Mouse (Mus musculus) cortical plate, adult 2 months (tissue): ENCODE results near the gene Prss38. TPM values are rescaled to one million over a fixed set of nuclear protein-coding genes. Genes with fewer than 3 reads are reported as not detected.

Experiments
- H3K27ac ChIP-seq: fragments of 200-500 bp; 2 replicates; pipeline ENCODE4 v1.5.1; 2012; ENCODE audit warnings: low read length, control low read depth, inconsistent platforms; ENCODE audit not compliant: insufficient read depth
- H3K4me1 ChIP-seq: fragments of 200-500 bp; 2 replicates; pipeline ENCODE4 v1.6.1; 2011; ENCODE audit warnings: low read length; ENCODE audit not compliant: control insufficient read depth, insufficient read depth
- H3K4me3 ChIP-seq: fragments of 200-500 bp; 2 replicates; pipeline ENCODE4 v1.5.1; 2011; ENCODE audit warnings: mild to moderate bottlenecking, low read length, control low read depth; ENCODE audit not compliant: insufficient read depth
- CTCF ChIP-seq: fragments of 200-500 bp; IDR thresholded peaks from 2 replicates; pipeline ENCODE4 v1.5.1; 2011; ENCODE audit warnings: mild to moderate bottlenecking, control low read depth, low read length; ENCODE audit not compliant: insufficient read depth; ENCODE audit errors: extremely low read depth
- POLR2A ChIP-seq: fragments of 200-500 bp; IDR thresholded peaks from 2 replicates; pipeline ENCODE4 v1.6.1; 2011; ENCODE audit warnings: mild to moderate bottlenecking, low read length, control low read depth; ENCODE audit not compliant: insufficient read depth; ENCODE audit errors: extremely low read depth
- polyA plus RNA-seq: library from polyadenylated mRNA; depleted of rRNA; stranded (reverse); fragments of >200 nt; gene quantifications from 2 replicates; pipeline ENCODE4 v1.2.3, GENCODE M21; 2012; rRNA removed

The Prss38 gene
- polyA plus RNA-seq, 1 experiment, result 0.31 TPM

DNA sequence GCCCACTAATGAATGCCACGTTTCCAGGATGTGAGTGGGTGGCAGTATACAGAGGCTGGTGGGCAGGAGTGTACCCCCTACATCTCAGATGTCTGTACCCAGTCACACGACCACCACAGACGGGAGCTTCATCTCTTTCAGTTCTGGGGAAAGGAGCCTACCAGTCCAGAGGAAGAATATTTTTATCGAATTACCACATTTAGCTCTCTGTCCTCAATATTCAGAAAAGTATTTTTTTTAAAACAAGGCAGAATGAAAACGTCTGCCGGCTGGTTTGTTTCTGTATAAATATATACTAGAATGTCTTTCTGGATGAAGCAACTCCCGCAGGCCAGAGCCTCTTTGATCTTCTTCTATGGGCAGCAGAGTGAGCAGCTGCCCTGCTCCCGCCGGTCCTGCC lies 42.5 kb downstream of the Prss38 start:
- no peak for TF ChIP-seq POLR2A
- TF ChIP-seq CTCF, result no peak
- no peak overlapping the region for H3K4me3 ChIP-seq
- no peak overlapping the region for H3K27ac ChIP-seq
- H3K4me1 ChIP-seq, result peaks cover 15% of the 10 kb centered on the region

DNA sequence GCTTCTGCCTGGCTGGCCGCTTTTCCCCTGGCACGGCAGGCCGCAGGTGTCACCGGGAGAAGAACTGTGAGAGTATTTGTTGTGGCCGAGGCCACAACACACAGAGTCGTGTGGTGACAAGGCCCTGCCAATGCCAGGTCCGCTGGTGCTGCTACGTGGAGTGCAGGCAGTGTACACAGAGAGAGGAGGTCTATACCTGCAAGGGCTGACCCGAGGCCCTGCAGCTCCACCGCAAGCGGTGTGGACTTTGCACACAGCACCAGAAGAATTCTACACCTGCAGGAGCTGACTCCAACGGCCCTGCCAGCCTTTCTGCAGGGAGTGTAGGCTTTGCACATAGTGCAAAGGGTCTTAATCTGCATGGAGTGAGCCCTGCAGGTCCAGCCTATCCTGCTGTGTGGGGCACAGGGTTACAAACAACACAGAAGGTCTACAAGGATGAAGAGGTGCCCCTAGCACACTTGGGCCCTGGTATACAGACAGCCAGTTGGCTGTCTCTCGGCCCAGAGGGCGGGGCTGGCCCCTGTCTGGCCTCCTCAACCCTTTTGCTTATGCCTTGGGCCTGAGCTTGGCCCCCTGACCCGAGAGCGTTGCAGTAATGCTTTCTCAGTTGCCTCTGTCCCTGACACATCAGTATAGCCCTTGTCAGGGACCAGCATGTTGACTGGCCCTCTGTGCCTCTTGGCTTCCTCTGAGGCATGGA lies 44.1 kb downstream of the Prss38 start:
- Histone ChIP-seq H3K27ac (no peak overlapping the region), H3K4me3 (no peak overlapping the region), H3K4me1 (peaks cover 11% of the 10 kb centered on the region)
- TF ChIP-seq CTCF (no peak), POLR2A (no peak)

DNA sequence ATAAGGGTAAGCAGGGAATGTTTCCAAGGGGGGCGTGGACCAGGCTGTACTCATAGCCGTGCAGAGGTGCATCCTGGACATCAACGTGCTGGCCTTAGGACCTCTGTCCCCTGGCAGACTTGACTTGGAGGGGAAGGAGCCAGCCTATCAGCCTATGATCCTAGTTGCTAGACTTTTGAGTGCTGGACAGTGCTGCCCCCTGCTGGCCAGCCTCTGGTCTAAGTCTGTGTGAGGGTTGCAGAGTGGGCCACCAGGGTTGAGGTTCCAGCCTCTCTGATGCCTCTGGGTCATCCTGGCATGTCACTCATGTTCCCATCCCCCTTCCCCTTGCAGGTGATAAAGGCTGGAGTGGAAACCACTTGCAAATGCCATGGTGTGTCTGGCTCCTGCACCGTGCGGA lies 44.9 kb downstream of the Prss38 start:
- peaks cover 8% of the 10 kb centered on the region for H3K4me1 ChIP-seq
- no peak overlapping the region for H3K4me3 ChIP-seq
- TF ChIP-seq POLR2A (no peak), CTCF (peak; percentile 66)
- 0 out of 2 replicates have a peak overlapping the region, but pooled peaks have one; percentile 41 for H3K27ac ChIP-seq

DNA sequence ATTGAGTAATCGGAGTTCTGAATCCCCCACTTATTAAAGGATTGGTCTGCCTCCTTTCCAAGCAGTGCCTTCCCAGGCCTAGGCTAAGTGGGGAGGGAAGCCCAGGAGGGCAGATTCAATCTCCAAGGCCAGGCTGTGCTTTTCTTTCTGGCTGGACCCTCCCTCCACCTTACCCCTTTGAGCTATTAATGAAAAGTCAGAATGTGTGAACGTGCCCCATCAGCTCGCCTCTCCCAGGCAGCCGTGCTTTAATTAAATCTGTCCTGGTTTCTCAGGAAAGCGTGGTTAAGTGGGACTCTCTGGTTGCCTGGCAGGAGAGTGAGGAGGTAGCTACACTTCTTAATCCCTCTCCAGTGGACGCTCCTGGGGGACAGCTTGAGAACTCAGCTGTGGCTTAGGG lies 45.8 kb downstream of the Prss38 start:
- Histone ChIP-seq H3K4me1 (peaks cover 7% of the 10 kb centered on the region), H3K4me3 (no peak overlapping the region), H3K27ac (no peak overlapping the region)
- TF ChIP-seq POLR2A, result no peak
- no peak for TF ChIP-seq CTCF

DNA sequence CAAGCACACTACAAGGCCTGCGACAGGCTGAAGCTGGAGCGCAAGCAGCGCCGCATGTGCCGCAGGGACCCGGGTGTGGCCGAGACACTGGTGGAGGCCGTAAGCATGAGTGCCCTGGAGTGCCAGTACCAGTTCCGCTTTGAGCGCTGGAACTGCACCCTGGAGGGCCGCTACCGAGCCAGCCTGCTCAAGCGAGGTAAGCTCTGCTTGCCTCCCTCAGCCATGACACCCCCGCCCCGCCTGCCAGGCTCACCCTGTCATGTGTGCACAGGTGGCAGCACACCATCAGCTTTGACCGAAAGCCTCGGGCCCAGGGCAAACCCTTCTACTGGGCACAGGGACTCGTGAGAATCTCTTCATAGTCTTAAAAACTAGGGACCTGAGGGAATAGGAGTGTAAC lies 47.8 kb downstream of the Prss38 start:
- no peak overlapping the region for H3K27ac ChIP-seq
- no peak overlapping the region for H3K4me3 ChIP-seq
- peaks cover 7% of the 10 kb centered on the region for H3K4me1 ChIP-seq
- TF ChIP-seq POLR2A (no peak), CTCF (no peak)

DNA sequence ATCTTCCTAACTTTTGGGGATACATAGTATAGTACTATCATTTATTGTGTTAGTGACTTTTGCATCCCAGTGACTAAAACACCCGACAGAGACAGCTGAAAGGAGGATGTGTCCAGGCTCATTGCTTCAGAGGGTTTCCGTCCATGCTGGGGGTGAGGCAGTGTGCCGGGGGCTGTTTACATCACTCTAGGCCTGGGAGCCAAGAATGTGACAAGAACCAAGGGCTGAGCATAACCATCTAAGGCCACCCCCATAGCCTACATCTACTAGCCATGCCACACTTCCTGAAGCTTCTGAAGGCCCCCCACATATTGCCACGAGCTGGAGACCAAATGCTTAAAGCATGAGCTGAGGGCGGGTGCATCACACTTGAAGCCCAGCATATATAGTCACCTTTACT lies 50.7 kb downstream of the Prss38 start:
- no peak for TF ChIP-seq CTCF
- no peak for TF ChIP-seq POLR2A
- Histone ChIP-seq H3K27ac (no peak overlapping the region), H3K4me3 (no peak overlapping the region), H3K4me1 (no peaks in the 10 kb centered on the region; the same call in 1 of the 2 replicates)

DNA sequence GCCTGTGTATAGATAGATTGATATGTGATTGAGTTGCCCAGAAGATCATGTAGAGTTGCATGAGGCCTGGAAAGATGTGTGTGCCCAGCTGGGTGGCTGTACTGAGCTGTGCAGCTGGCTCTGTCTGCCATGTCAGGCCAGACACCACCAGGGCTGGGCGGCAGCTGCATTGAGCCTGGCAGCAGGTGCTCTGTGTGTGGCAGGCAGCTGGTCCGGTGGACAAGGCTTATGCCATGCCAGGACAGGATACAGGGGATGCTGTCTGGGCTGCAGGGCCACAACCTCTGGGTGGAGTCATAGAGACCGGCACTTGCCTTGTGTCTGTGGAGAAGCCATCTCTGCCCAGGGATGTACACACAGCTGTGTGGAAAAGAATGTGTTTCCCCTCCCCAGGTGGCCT lies 52.5 kb downstream of the Prss38 start:
- Histone ChIP-seq H3K4me3 (no peak overlapping the region), H3K27ac (no peak overlapping the region), H3K4me1 (no peaks in the 10 kb centered on the region; the same call in 1 of the 2 replicates)
- TF ChIP-seq CTCF (no peak), POLR2A (no peak)

Other genes starting within 250 kb of the Prss38 start
- 2.2 TPM in 2 replicates for gene Obscn, start 239.3 kb downstream of the Prss38 start, polyA plus RNA-seq
- gene Iba57, start 211.9 kb downstream of the Prss38 start, polyA plus RNA-seq, result 5.0 and 6.2 TPM in 2 replicates
- gene Gjc2, start 192.4 kb downstream of the Prss38 start, polyA plus RNA-seq, result 24.8 and 32.3 TPM in 2 replicates
- 278 and 287 TPM in 2 replicates for gene Guk1, start 183.4 kb downstream of the Prss38 start, polyA plus RNA-seq
- gene Mrpl55, start 173.2 kb downstream of the Prss38 start, polyA plus RNA-seq, result 53.6 and 57.1 TPM in 2 replicates
- 29.5 and 31.0 TPM in 2 replicates for gene 2310033P09Rik, start 167.3 kb downstream of the Prss38 start, polyA plus RNA-seq
- gene Arf1, start 147.4 kb downstream of the Prss38 start, polyA plus RNA-seq, result 569 and 571 TPM in 2 replicates
- 0.06 TPM in 1 of 2 replicates, not detected in the other for gene Wnt3a, start 84.9 kb downstream of the Prss38 start, polyA plus RNA-seq
- gene Wnt9a, start 68.7 kb downstream of the Prss38 start, polyA plus RNA-seq, result 15.9 and 18.5 TPM in 2 replicates
- 15.7 and 16.1 TPM in 2 replicates for gene Jmjd4, start 74.4 kb upstream of the Prss38 start, polyA plus RNA-seq
- gene Snap47, start 75.5 kb upstream of the Prss38 start, polyA plus RNA-seq, result 467 and 482 TPM in 2 replicates
- 2.9 and 3.8 TPM in 2 replicates for gene Zfp867, start 96.8 kb upstream of the Prss38 start, polyA plus RNA-seq
- 7.2 and 7.4 TPM in 2 replicates for gene Zkscan17, start 151.1 kb upstream of the Prss38 start, polyA plus RNA-seq
- gene Nlrp3, start 165.9 kb upstream of the Prss38 start, polyA plus RNA-seq, result 0.86 and 1.3 TPM in 2 replicates
- gene Olfr222, start 200.6 kb upstream of the Prss38 start, polyA plus RNA-seq, result not detected in 2 replicates
- not detected in 2 replicates for gene Olfr223, start 217.6 kb upstream of the Prss38 start, polyA plus RNA-seq